Mouse (Mus musculus): ENCODE data around the gene Col5a3.

GRCm38 (mm10) chr9:20751477-20752029, 63.3 kb downstream of the Col5a3 start:
- TF ChIP-seq EP300 (IDR thresholded peaks at IDR 0.05; ENCODE audit: low read depth) (no peak), CTCF (IDR thresholded peaks at IDR 0.05; ENCODE audit: low read depth) (no peak)
